Mouse (Mus musculus) lung, postnatal 10 days (tissue): Measurements from ENCODE around the gene Pigb.

ENCODE experiments used
- DNase-seq: peaks from one replicate; pipeline ENCODE4 v3.0.0; 2021

The Pigb gene

GRCm38 (mm10) chr9:72987703-72988102 lies 52.5 kb downstream of the Pigb start:
- DNase-seq: no peak

- DNase-seq: peak; percentile 98
These were observed 54.6 kb downstream of the Pigb start, which contains the start of the genes Ccpg1os and Ccpg1 for GRCm38 (mm10) chr9:72985250-72986220. TSS of gene Ccpg1os (minus strand) at chr9:72985382. TSS of gene Ccpg1 (plus strand) at chr9:72985429.

DNA sequence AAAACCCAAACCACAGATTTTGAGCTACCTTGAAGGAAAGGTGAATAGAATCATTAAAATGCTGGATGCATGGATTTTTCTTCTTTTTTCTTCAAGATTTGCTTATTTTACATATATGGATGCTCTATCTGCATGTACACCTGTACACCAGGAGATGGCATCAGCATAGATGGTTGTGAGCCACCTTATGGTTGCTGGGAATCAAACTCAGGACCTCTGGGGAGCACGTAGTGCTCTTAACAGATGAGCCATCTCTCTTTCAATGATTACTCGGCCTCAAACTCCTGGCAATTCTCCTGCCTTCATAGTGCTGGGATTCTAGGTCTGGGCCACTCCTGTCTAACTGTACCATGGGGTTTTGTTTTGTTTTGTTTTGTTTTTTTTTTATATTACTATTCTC lies 57.1 kb downstream of the Pigb start:
- DNase-seq: no peak

DNA sequence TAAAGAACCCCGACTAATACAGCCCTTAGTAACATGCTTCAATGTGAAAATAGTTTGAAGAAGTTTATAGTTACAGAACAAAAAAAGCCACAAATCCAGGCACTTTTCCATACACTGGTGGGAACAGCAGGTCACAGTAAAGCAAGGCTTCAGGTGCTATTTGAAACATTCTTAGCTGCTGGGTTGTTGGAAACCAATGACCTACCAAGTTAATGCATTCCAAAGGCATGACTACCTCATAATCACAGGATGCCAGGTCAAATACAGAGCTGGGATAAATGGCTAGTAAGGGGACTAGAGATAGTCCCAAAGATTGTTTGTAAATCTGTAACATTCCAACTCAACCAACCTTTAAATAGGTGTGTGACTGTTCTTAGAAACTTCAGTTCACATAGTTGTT lies 64.9 kb downstream of the Pigb start:
- DNase-seq: no peak

DNA sequence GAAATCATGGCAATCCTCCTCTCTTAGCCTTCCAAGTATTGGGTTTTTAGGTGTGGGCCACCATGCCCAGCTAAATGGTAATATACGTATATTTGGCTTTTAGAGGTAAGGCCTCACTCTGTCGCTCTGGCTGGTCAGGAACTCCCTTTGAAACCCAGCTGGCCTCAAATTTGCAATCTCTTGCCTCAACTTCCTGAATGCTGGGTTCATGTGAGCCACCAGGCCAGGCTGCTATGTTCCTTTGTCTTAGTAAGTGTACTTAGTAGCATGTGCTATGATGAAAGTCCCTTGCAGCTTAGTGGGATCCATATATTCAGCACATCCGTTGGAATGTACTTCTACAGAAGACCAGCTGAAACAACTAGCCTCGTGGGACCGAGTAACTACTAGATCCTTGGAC lies 65.4 kb downstream of the Pigb start:
- DNase-seq: no peak

DNA sequence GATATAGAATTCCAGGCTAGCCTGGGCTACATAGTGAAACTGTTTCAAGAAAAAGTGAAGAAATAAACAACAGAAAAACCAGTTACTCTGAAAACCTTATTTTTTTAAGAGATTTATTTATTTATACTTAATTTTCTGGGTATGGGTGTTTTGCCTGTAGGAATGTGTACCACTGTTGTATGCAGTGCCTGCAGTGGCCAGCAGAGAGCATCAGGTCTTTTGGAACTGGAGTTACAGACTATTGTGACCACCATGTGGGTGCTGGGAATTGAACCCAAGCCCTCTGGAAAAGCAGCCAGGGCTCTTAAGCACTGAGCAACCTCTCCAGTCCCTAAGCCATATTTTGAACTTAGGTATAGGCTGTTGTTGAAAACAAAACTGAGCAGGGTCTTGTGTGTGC lies 67.2 kb downstream of the Pigb start:
- no peak for DNase-seq

DNA sequence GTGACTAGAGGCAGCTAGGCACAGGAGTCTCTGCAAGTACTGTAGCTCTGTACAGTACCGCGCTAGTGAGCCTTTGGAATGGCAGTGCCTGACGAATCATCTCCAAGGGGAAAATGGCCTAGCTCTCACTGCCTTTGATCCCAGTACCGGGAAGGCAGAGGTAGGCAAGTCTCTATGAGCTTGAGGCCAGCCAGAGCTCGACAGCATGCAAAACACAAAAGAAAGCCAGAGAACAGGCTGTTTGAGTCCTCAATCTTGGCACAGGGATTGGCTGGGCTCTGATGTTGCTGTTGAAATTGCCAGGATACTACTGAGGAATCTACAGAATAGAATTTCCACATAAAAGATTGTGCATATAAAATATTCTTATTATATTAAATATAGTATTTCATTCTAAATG lies 67.7 kb downstream of the Pigb start:
- no peak for DNase-seq

GRCm38 (mm10) chr9:72969874-72970273 lies 70.3 kb downstream of the Pigb start:
- DNase-seq: peak; percentile 54

DNA sequence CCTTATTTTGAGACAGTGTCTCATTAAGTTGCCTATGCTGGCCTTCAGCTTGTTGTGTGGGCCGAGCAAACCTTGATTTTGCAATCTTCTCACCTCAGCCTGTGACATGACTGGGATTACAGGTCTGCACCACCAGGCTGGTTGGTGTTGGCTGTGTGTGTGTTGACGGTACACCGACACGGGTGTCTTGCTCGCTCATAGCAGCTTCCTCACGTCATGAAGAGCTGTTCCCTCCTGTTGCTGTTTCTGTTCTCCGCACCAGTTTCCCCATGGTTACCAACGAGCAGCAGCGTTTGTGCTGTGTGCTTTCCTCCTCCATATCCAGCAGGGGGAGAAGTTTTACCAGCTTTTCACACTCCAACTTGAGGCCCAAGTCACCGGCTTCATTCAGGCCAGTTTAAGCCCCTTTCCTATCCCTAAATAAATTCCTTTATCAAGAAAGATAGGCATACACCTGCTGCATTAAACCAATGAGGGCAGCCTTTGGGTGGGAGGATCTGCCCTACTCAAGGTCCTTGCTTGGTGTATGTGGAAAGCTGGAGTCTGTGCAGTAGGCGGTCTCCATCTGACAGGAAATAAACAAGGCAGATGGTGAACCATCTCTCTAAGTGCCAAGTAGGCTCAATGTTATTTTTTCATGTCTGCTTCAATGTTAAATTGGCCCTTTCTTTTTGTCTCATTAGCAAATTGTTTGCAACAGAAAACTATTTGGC lies 71.7 kb downstream of the Pigb start:
- DNase-seq: peak; percentile 73

DNA sequence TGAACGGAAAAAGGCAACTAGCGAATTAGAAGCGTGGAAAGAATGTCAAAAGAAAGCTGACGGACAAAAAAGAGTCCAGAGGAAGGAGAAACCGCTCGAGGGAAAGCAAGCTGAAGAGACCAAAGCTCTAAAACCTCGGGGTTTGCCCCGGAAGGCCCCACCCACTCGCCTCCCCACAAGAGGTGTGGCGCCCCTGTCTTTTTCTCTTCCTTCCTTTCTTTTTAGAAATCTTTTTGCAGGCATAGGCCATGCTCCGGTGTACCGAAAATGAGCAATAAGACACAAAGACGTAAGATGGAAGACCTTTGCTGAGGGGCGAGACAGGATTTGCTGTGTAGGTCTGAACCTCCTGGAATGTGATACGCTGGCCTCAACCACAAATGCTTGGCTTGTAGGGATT lies 78.2 kb downstream of the Pigb start:
- no peak for DNase-seq

- DNase-seq: no peak
These were observed 78.8 kb downstream of the Pigb start for GRCm38 (mm10) chr9:72961346-72961745.

DNA sequence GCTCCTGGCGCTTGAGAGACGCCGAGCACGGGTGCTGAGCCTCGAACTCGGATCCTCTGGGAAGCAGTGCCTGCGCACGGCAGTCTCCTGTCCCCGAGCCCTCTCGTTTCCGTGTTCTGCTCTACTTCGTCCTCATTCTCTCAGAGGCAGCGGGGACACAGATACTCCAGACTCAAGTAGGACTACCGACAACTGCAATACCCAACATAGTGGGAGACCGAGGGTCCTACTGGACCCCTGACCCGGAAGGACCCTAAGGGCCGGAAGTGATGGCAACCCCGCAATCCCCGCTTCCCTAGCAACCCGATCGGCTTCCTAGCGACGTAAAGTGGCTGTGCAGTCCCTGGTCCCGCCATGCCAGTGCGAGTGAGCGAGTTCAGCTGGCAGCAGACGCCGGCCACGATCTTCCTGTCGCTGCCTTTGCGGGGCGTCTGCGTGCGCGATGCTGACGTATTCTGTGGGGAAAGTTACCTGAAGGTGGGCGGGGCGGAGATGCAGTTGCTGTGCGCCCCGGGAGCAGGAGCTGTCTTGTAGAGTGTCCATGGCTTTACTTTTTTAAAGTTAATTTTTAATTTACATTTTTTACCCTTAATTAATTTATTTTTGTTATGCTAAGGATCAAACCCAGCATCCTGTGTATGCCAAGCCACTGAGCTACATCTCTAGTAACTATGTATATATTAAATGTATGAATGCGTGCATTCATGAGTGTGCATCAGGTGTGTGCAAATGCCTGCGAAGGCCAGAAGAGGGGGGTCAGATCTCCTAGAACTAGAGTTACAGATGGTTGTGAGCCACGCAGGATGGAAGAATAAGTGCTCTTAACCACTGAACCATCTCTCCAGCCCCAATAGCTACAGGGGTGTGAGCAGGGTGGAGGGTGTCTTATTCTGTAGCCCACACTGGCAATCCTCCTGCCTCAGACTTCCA lies 81.4 kb downstream of the Pigb start, which contains the start of the genes Dyx1c1 and Gm44503:
Gene Dyx1c1 (plus strand): TSS at position 265 of the 930 bp plus-strand sequence.
Gene Gm44503 (plus strand): TSS at position 332 of the 930 bp plus-strand sequence.
- DNase-seq: peak; percentile 92
